Mouse (Mus musculus): ENCODE data around the gene Gm36028. TPM values are rescaled to one million over a fixed set of nuclear protein-coding genes. Genes with fewer than 3 reads are reported as not detected.

The Gm36028 gene
- not detected in 2 replicates for polyA plus RNA-seq (2014; fragmentation: Nextera tagmentation; extraction: Ambion mirVana)

- H3K36me3 ChIP-seq (ENCODE audit: control insufficient read depth, insufficient read depth, low read length): no peaks in the 10 kb centered on the region
- H3K27ac ChIP-seq (ENCODE audit: low read length): no peak within 1 kb of the TSS
- 75% methylated on average over 7 of the region's 7 CpGs for WGBS
- H3K4me2 ChIP-seq (replicated peaks; ENCODE audit: low read depth, low read length): no peak within 1 kb of the TSS
- H3K9ac ChIP-seq (replicated peaks; ENCODE audit: low read depth, low read length): no peak within 1 kb of the TSS
- H3K9me3 ChIP-seq (ENCODE audit: control insufficient read depth, low read depth, low read length): no peaks in the 10 kb centered on the region
- ATAC-seq (ENCODE audit: insufficient number of reproducible peaks, insufficient read depth, low FRiP score, low read depth): no peak
- no peaks in the 10 kb centered on the region for H3K27me3 ChIP-seq (ENCODE audit: control insufficient read depth, insufficient read depth, low read length)
- H3K4me3 ChIP-seq (ENCODE audit: low read depth, low read length): no peak within 1 kb of the TSS
- H3K4me1 ChIP-seq (ENCODE audit: control insufficient read depth, insufficient read depth, low read length): no peaks in the 10 kb centered on the region
Observed at GRCm38 (mm10) chr16:37861029-37861428, at the start of gene Gm36028. Gm36028 (minus strand) TSS chr16:37861146.

DNA sequence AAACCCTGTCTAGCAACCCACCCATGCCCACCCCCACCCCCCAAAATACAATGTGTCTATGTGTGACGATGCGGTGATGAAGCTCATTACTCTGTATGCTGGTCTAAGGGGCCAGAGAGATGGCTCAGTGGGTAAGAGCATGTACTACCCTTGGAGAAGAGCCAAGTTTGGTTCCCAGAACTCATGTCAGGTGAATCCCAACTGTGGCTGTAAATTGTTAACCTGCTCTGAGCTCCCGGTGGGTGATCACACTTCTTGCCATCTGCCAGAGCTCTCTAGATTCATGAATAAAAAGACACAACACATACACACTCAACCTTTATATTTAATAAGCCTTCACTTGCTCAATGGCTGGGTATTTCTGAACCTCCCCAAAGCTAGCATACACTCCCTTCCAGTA is 45.5 kb upstream of the Gm36028 start:
- H3K4me2 ChIP-seq (replicated peaks; ENCODE audit: low read depth, low read length): no peak overlapping the region
- no peak overlapping the region for H3K9ac ChIP-seq (replicated peaks; ENCODE audit: low read depth, low read length)
- H3K27ac ChIP-seq (ENCODE audit: low read length): no peak overlapping the region
- WGBS: 95% methylated on average over 3 of the region's 3 CpGs
- no peaks in the 10 kb centered on the region for H3K9me3 ChIP-seq (ENCODE audit: control insufficient read depth, low read depth, low read length)
- H3K27me3 ChIP-seq (ENCODE audit: control insufficient read depth, insufficient read depth, low read length): no peaks in the 10 kb centered on the region
- ATAC-seq (ENCODE audit: insufficient number of reproducible peaks, insufficient read depth, low FRiP score, low read depth): no peak
- H3K36me3 ChIP-seq (ENCODE audit: control insufficient read depth, insufficient read depth, low read length): no peaks in the 10 kb centered on the region
- no peak overlapping the region for H3K4me3 ChIP-seq (ENCODE audit: low read depth, low read length)
- H3K4me1 ChIP-seq (ENCODE audit: control insufficient read depth, insufficient read depth, low read length): no peaks in the 10 kb centered on the region

DNA sequence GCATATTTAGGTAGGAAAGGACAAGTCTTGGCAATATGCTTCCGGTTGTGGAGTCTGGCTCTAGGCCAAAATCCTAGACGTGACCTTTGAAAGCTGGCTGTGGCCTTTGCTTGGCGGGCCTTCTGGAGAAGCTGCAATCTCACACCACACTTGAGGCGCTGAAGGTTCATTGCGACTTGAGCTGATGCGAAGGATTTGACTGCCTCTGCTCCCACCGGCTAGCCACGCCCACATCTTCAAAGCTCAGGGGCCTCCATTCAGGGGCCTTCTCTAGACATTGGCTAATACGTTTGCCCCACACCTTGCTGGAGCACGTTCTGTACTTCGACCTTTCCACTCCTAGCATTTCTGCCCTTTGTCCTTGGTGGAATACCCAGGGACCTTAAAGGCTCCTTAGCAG is 40.4 kb upstream of the Gm36028 start:
- 40% methylated on average over 11 of the region's 11 CpGs for WGBS
- Histone ChIP-seq H3K9ac (replicated peaks; ENCODE audit: low read depth, low read length) (no peak overlapping the region), H3K27me3 (ENCODE audit: control insufficient read depth, insufficient read depth, low read length) (no peaks in the 10 kb centered on the region), H3K4me2 (replicated peaks; ENCODE audit: low read depth, low read length) (no peak overlapping the region), H3K27ac (ENCODE audit: low read length) (no peak overlapping the region), H3K9me3 (ENCODE audit: control insufficient read depth, low read depth, low read length) (no peaks in the 10 kb centered on the region), H3K4me1 (ENCODE audit: control insufficient read depth, insufficient read depth, low read length) (no peaks in the 10 kb centered on the region), H3K36me3 (ENCODE audit: control insufficient read depth, insufficient read depth, low read length) (no peaks in the 10 kb centered on the region), H3K4me3 (ENCODE audit: low read depth, low read length) (no peak overlapping the region)
- ATAC-seq (ENCODE audit: insufficient number of reproducible peaks, insufficient read depth, low FRiP score, low read depth): no peak

GRCm38 (mm10) chr16:37899357-37899756 is 38.4 kb upstream of the Gm36028 start:
- no peaks in the 10 kb centered on the region for H3K36me3 ChIP-seq (ENCODE audit: control insufficient read depth, insufficient read depth, low read length)
- H3K4me2 ChIP-seq (replicated peaks; ENCODE audit: low read depth, low read length): no peak overlapping the region

GRCm38 (mm10) chr16:37898790-37899189 is 37.8 kb upstream of the Gm36028 start:
- Histone ChIP-seq H3K36me3 (ENCODE audit: control insufficient read depth, insufficient read depth, low read length) (no peaks in the 10 kb centered on the region), H3K9ac (replicated peaks; ENCODE audit: low read depth, low read length) (no peak overlapping the region), H3K4me3 (ENCODE audit: low read depth, low read length) (no peak overlapping the region), H3K4me2 (replicated peaks; ENCODE audit: low read depth, low read length) (no peak overlapping the region), H3K9me3 (ENCODE audit: control insufficient read depth, low read depth, low read length) (no peaks in the 10 kb centered on the region), H3K27me3 (ENCODE audit: control insufficient read depth, insufficient read depth, low read length) (no peaks in the 10 kb centered on the region), H3K27ac (ENCODE audit: low read length) (no peak overlapping the region), H3K4me1 (ENCODE audit: control insufficient read depth, insufficient read depth, low read length) (no peaks in the 10 kb centered on the region)
- WGBS: 77% methylated on average over 5 of the region's 5 CpGs
- ATAC-seq (ENCODE audit: insufficient number of reproducible peaks, insufficient read depth, low FRiP score, low read depth): no peak

More at GRCm38 (mm10) chr16:37899357-37899756, 38.4 kb upstream of the Gm36028 start:
- no peaks in the 10 kb centered on the region for H3K27me3 ChIP-seq (ENCODE audit: control insufficient read depth, insufficient read depth, low read length)
- no peak overlapping the region for H3K9ac ChIP-seq (replicated peaks; ENCODE audit: low read depth, low read length)
- no peak overlapping the region for H3K4me3 ChIP-seq (ENCODE audit: low read depth, low read length)
- ATAC-seq (ENCODE audit: insufficient number of reproducible peaks, insufficient read depth, low FRiP score, low read depth): no peak
- no peaks in the 10 kb centered on the region for H3K9me3 ChIP-seq (ENCODE audit: control insufficient read depth, low read depth, low read length)
- WGBS: 34% methylated on average over 2 of the region's 2 CpGs
- H3K4me1 ChIP-seq (ENCODE audit: control insufficient read depth, insufficient read depth, low read length): no peaks in the 10 kb centered on the region
- no peak overlapping the region for H3K27ac ChIP-seq (ENCODE audit: low read length)

DNA sequence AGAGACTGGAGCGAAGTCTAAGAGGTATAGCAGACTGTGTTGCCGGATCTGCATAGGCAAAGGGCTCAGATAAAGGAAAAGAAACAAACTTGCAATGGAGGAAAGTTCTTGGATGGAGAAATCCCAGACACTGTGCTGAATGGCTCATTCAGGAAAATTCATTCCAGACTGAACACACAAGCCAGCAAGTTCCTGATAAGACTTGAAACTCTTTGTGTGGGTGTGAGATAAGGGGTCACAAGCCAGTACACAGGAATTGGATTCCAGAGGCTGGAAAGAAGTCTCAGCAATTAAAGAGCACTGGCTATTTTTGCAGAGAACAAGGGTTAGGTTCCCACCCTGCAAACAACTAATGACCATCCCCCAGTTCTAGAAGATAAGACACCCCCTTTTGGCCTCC is 33.0 kb upstream of the Gm36028 start:
- Histone ChIP-seq H3K27ac (ENCODE audit: low read length) (0 out of 2 replicates have a peak overlapping the region, but pooled peaks have one; percentile 27), H3K9me3 (ENCODE audit: control insufficient read depth, low read depth, low read length) (no peaks in the 10 kb centered on the region), H3K9ac (replicated peaks; ENCODE audit: low read depth, low read length) (no peak overlapping the region), H3K4me3 (ENCODE audit: low read depth, low read length) (no peak overlapping the region), H3K4me2 (replicated peaks; ENCODE audit: low read depth, low read length) (no peak overlapping the region), H3K36me3 (ENCODE audit: control insufficient read depth, insufficient read depth, low read length) (no peaks in the 10 kb centered on the region), H3K4me1 (ENCODE audit: control insufficient read depth, insufficient read depth, low read length) (no peaks in the 10 kb centered on the region), H3K27me3 (ENCODE audit: control insufficient read depth, insufficient read depth, low read length) (no peaks in the 10 kb centered on the region)
- 54% methylated on average over 2 of the region's 2 CpGs for WGBS
- ATAC-seq (ENCODE audit: insufficient number of reproducible peaks, insufficient read depth, low FRiP score, low read depth): peak; percentile 63

GRCm38 (mm10) chr16:37893381-37893780 is 32.4 kb upstream of the Gm36028 start:
- no peak overlapping the region for H3K27ac ChIP-seq (ENCODE audit: low read length)
- H3K36me3 ChIP-seq (ENCODE audit: control insufficient read depth, insufficient read depth, low read length): no peaks in the 10 kb centered on the region
- H3K4me1 ChIP-seq (ENCODE audit: control insufficient read depth, insufficient read depth, low read length): no peaks in the 10 kb centered on the region
- H3K9ac ChIP-seq (replicated peaks; ENCODE audit: low read depth, low read length): no peak overlapping the region
- H3K9me3 ChIP-seq (ENCODE audit: control insufficient read depth, low read depth, low read length): no peaks in the 10 kb centered on the region
- ATAC-seq (ENCODE audit: insufficient number of reproducible peaks, insufficient read depth, low FRiP score, low read depth): no peak
- no peak overlapping the region for H3K4me2 ChIP-seq (replicated peaks; ENCODE audit: low read depth, low read length)
- H3K4me3 ChIP-seq (ENCODE audit: low read depth, low read length): no peak overlapping the region
- 42% methylated on average over 6 of the region's 6 CpGs for WGBS
- no peaks in the 10 kb centered on the region for H3K27me3 ChIP-seq (ENCODE audit: control insufficient read depth, insufficient read depth, low read length)

GRCm38 (mm10) chr16:37892667-37893066 is 31.7 kb upstream of the Gm36028 start:
- Histone ChIP-seq H3K4me3 (ENCODE audit: low read depth, low read length) (no peak overlapping the region), H3K9me3 (ENCODE audit: control insufficient read depth, low read depth, low read length) (no peaks in the 10 kb centered on the region), H3K36me3 (ENCODE audit: control insufficient read depth, insufficient read depth, low read length) (no peaks in the 10 kb centered on the region), H3K9ac (replicated peaks; ENCODE audit: low read depth, low read length) (no peak overlapping the region), H3K27me3 (ENCODE audit: control insufficient read depth, insufficient read depth, low read length) (no peaks in the 10 kb centered on the region), H3K27ac (ENCODE audit: low read length) (no peak overlapping the region), H3K4me1 (ENCODE audit: control insufficient read depth, insufficient read depth, low read length) (no peaks in the 10 kb centered on the region), H3K4me2 (replicated peaks; ENCODE audit: low read depth, low read length) (no peak overlapping the region)
- ATAC-seq (ENCODE audit: insufficient number of reproducible peaks, insufficient read depth, low FRiP score, low read depth): no peak
- 63% methylated on average over 2 of the region's 2 CpGs for WGBS

DNA sequence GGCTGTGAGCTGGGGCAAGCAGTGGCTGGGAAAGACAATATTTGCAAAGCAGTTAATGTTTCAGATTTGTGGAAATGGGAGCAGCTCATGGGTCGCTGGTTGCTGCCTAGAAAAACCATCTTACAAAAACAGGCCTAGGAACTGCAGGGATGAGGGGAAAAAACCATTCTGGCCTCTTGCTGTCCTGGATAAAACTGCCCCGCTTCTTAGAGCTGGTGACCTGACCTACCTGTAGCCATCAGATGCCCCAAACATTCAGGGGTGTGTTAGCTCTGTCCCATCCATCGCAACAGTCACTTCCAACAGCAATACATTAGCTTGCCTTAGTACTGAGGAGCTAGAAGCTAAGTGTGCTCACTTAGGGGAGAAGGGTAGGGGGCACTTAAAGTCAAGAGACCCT is 28.0 kb upstream of the Gm36028 start:
- Histone ChIP-seq H3K9ac (replicated peaks; ENCODE audit: low read depth, low read length) (no peak overlapping the region), H3K27me3 (ENCODE audit: control insufficient read depth, insufficient read depth, low read length) (no peaks in the 10 kb centered on the region), H3K27ac (ENCODE audit: low read length) (no peak overlapping the region), H3K4me1 (ENCODE audit: control insufficient read depth, insufficient read depth, low read length) (no peaks in the 10 kb centered on the region), H3K36me3 (ENCODE audit: control insufficient read depth, insufficient read depth, low read length) (no peaks in the 10 kb centered on the region), H3K4me3 (ENCODE audit: low read depth, low read length) (no peak overlapping the region), H3K9me3 (ENCODE audit: control insufficient read depth, low read depth, low read length) (no peaks in the 10 kb centered on the region), H3K4me2 (replicated peaks; ENCODE audit: low read depth, low read length) (no peak overlapping the region)
- 83% methylated on average over 3 of the region's 3 CpGs for whole genome bisulfite sequencing
- no peak for ATAC-seq (ENCODE audit: insufficient number of reproducible peaks, insufficient read depth, low FRiP score, low read depth)

All from stomach, embryonic 14.5 days (tissue).